Mouse (Mus musculus): ENCODE results near the gene Gnat1.
A peak's percentile ranks its signal among the peaks of the same experiment; 100 is the strongest.

Gnat1 gene

GRCm38 (mm10) chr9:107700114-107700571, 20.6 kb upstream of the Gnat1 start:
- no peak for DNase-seq (ENCODE audit: low spot score)

- DNase-seq (ENCODE audit: low spot score) = no peak
Observed at GRCm38 (mm10) chr9:107699376-107699980, 20.0 kb upstream of the Gnat1 start.

GRCm38 (mm10) chr9:107698611-107699190, 19.2 kb upstream of the Gnat1 start:
- no peak for DNase-seq (ENCODE audit: low spot score)

DNA sequence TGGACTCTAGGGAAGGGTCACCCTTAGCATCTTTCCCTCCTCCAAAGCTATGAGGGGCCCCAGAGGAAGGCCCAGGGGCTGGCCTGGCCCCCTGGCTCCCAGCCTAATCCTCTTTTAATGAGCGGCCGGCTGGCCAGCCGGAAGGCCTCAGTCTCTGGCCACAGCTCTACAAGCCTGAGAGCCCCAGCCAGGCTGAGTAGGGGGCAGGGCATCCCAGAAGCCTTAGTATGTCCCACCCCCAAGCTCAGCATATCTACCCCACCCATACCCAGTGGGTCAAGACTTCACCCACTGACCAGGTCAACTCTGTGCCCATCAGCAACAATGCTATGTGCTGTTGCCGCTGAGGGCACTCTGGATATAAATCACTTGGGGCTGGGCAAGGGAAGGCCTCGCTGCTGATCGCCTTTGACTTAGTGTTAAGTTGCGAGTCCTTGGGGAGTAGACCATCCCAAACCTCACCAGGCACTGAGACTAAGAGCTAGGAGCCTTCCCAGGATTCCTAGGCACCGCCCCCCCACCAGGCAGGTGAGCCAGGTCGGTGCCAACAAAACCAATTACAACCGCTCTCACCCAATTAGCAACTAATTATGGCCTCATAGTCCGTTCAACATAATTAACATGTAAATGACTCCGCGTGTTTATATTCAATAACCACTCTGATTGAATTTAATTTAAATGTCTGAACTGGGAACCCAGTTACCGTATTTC, 18.5 kb upstream of the Gnat1 start:
- no peak for DNase-seq (ENCODE audit: low spot score)

- DNase-seq (ENCODE audit: low spot score) = no peak
Observed at GRCm38 (mm10) chr9:107696845-107697610, 17.5 kb upstream of the Gnat1 start.

DNA sequence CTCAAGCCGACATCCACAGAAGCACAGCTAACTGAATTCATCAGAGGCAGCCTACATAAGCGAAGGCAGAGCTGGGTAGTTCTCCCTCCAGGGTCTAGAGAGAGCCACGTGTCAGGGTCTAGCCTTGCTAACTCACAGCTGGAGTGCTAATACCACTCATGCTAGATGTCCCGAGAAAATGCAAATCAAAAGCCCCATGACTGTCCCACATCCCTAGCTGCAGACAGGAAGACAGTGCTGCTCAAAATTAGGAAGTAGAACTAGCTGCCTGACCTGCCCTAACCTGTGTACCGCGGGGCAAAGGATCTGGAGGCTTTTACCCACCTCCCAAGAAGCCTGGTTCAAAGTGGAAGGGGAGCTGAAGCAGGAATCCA, 16.6 kb upstream of the Gnat1 start:
- DNase-seq (ENCODE audit: low spot score) = no peak

DNA sequence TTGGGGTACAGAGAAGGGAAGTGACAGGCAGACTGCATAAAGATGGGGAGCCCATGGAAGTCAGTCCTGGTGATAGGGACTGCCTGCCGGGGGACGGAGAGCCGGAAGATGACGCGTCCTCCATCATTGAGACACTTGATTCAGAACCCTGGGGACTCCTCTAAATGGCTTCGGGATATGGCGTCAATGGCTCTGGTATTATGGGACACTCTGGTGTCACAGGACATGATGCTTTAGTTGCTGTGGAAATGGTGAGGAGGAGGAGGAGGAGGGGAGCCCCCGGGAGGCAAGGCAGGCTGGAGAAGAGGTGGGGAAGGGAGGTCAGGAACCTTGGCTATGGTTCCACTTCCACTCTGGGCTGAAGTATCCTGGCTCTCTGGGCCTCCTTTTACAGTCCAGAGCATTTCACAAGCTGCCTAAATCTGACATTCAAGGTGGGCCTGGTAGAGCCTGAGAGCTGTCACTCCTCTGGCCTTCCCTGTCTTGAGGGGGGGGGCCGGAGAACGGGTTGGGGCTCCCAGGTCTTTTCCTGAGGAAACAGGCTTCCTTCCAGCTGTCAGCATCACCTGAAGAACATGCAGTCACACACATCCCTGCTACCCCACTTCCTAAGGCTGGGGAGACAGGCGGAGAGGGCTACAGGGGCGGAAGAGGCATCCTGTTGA, 16.1 kb upstream of the Gnat1 start:
- DNase-seq (ENCODE audit: low spot score) = no peak

DNA sequence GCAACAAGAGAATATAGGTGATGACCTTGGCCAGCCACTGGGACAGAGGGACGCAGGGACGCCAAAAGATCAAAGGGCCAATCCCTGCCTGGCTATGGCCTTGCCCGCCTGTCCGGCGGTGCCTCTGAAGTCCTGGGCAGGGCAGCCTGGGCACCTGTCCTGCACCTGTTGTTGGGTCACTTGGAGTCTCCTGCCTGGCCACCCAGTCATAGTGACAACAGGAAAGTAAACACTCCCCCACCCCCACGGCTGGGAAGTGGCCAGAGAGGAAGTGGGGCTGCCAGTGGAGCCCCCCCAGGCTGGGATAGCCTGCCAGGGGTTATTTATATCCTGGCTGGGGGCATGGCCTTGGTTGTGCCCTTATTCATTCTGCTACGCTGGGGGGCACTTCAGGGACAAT, 15.1 kb upstream of the Gnat1 start:
- DNase-seq (ENCODE audit: low spot score) = no peak

- DNase-seq (ENCODE audit: low spot score) = no peak
Observed at GRCm38 (mm10) chr9:107693433-107693987, 14.0 kb upstream of the Gnat1 start.

DNA sequence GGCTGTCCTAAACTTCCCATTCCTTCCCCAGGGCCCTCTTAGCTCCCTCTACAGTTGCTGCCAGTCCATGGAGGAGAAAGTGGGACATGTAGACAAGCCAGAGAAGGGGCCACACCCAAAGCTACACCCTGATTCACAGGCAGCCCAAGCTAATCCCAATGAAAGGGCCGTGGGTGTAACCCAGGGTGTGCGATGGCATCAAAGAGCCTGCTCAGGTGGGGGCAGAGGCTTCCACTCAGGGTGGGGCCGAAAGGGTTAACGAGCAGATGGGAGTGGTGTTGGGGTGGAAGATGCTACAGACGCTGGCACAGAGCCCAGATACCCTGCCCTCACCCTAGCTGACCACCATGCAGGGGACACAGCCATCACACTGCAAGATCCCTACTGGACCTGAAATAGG, 13.3 kb upstream of the Gnat1 start:
- DNase-seq (ENCODE audit: low spot score) = no peak

GRCm38 (mm10) chr9:107690391-107690790, 10.9 kb upstream of the Gnat1 start:
- DNase-seq (ENCODE audit: low spot score) = no peak

DNA sequence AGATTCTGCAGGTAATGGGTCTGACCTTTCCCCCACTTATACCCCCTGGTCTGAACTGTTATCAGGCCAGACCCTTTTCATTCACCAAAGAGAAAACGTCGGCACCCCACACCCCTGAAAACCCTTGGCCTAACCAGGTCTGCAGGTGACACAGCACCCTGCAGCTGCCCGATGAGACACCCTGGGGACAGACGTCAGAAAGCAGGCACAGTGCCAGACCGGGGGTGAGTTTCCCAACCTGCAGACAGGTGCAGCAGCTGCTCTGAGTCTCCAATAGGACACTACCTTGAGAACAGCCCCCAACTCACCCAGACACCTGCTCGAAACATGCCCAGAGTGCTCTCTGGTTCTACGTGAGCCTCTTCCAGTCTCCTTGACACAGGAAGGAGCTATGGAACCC, 9.4 kb upstream of the Gnat1 start:
- no peak for DNase-seq (ENCODE audit: low spot score)

GRCm38 (mm10) chr9:107688415-107688814, 8.9 kb upstream of the Gnat1 start:
- no peak for DNase-seq (ENCODE audit: low spot score)

DNA sequence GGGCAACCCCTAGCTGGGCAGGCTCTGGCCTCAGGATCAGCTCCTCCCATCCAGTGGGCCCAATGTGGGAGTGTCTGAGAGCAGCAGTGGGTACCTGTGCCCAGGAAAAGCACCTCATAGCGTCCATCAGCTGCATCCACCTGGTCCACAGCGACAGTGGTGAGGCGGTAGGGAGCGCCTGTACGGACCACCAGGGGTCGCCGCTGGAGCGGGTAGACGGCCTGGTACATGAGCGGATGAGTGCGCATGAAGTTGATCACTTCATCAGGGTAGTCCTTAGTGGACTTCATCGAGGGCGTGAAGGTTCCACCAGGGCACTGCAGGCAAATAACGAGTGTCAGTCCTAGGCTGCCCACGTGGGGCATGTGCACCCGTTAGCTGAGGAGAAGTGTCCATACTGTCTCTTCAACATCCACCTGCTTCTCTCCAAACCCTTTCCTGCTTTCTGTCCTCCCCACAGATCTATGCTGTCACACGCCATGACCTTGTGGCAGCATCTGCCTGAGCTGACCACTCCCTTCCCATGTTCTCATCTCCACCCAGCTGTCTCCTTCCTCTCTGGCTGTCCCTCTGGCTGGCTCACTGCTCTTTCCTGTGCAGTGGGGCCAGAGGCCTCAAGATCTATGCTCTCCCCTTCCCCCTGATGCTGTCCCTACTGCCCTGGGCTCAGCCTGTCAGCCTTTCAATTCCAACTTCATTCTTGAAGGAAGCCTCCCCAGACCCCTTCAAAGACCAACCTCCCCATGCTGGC, 5.9 kb upstream of the Gnat1 start:
- no peak for DNase-seq (ENCODE audit: low spot score)

DNA sequence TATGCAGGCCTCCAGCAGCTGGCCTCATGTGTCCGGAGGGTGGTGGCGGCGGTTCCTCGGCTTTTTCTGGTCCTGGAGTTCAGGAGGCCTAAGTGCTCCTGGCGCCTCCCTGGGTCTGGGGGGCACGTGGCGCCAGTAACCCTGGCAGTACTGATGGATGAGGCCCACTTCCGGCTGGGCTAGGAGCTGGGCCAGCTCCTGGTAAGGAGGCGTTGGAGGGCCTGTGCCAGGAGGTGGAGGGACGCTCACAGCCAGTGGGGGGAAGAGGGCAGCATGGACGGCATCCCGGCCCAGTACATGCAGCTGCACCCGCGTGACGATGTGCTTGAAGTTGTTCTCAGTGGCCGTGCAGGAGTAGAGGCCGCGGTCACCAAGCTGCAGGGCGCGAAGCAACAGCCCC, 2.9 kb upstream of the Gnat1 start:
- no peak for DNase-seq (ENCODE audit: low spot score)

- no peak for DNase-seq (ENCODE audit: low spot score)
Observed at GRCm38 (mm10) chr9:107678861-107679260, 651 bp downstream of the Gnat1 start.

DNA sequence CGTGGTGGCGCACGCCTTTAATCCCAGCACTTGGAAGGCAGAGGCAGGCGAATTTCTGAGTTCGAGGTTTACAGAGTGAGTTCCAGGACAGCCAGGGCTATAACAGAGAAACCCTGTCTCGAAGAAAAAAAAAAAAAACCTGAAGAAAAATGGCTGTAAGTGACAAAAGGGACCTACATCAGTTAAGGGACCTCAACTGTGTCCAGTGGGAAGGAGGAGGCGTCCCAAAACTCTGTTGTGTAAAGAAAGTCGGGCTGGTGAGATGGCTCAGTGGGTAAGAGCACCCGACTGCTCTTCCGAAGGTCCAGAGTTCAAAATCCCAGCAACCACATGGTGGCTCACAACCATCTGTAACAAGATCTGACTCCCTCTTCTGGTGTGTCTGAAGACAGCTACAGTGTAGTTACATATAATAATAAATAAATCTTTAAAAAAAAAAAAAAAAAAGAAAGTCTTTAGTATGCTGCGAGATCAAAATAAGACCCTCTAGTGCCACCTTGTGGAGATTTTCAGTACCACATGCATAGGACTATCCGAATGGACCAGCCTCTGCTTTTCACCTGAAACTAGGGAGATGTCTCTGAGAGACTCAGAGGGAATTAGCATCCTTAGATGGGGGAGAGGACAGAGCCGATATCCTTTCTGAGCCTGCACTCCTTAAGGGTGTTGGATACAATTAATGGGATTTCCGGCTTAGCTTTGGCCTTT, 1.5 kb downstream of the Gnat1 start:
- peak; percentile 63 for DNase-seq (ENCODE audit: low spot score)

GRCm38 (mm10) chr9:107677091-107677784, 2.3 kb downstream of the Gnat1 start:
- peak; percentile 66 for DNase-seq (ENCODE audit: low spot score)

DNA sequence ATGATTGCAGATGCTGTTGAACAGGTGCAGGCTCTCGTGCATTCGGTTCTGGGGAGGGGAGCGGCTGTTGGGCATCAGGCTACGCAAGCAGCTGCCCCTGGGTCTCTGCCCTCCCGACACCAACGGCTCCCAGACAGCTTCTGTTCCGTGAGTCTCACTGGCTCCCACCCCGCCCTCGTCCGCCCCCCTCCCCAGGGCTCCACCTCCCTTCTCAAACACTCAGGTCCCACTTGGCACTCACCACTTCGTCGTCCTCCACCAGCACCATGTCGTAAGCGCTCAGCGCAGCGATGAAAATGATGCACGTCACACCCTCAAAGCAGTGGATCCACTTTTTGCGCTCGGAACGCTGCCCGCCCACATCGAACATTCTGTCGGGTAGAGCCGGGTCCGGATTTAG, 3.2 kb downstream of the Gnat1 start:
- DNase-seq (ENCODE audit: low spot score) = no peak

Data from testis, postnatal 14 days (tissue).